Mouse (Mus musculus): ENCODE measurements around the gene Alg12.

- no peak for TF ChIP-seq CTCF (IDR thresholded peaks at IDR 0.05; ENCODE audit: extremely low read depth, insufficient read depth, insufficient read length, insufficient replicate concordance)
- TF ChIP-seq POLR2A (IDR thresholded peaks at IDR 0.05; ENCODE audit: low read depth, low read length) = no peak
Measured at GRCm38 (mm10) chr15:88854969-88855830, 36.1 kb upstream of the Alg12 start.

Data from spleen, adult 2 months (tissue).